Mouse (Mus musculus) adipocyte (in vitro differentiated cells): ENCODE measurements at regions not wholly inside any gene's neighbourhood (a gene's known extent, or its start where the extent isn't known, plus 50 kb on each side); places are given as distances from the start of the nearest gene placed in this dataset.

Experiments used
- DNase-seq: peaks from one replicate; pipeline ENCODE4 v3.0.0-alpha.2; 2016; ENCODE audit warnings: low spot score

DNA sequence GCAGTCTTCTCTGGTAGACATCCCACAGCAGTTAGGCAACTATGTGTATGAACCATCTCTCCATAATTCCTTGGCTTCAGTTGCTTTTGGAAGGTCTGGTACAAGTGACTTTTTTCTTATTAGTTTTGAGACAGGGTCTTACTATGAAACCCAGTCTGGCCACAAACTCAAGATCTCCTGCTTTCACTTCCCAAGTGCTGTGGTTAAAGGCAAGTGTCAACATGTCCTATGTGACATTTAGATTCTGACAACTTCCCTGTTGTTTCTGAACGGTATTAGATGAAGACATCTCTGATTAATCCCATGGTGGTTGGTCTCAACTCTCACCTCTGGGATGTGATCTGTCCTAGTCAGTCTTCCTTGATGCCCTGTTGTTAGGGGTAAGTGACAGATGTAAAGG lies 88.4 kb upstream of the Fbxo33 start:
- no peak for DNase-seq

DNA sequence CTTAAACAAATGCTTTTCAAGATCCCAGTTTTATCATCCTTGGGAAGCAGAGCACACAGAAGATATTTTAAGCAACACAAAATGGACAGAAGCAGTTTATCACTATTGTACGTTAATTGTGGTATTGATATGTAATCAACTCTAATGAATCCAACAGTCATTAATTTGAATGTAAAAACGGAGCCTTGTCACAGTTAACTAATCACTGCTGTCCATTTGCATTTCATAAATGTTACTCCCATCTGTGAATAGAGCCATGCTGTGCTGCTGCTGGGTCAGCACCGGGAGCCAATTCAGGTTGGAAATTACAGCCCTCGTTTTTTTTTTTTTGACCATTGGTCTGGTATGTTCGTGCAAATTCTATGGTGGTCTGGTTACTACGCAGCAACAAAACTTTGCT lies 85.0 kb upstream of the Fbxo33 start:
- no peak for DNase-seq
